Mouse (Mus musculus): ENCODE measurements around the gene Bbip1. TPM values are rescaled to one million over a fixed set of nuclear protein-coding genes. Genes with fewer than 3 reads are reported as not detected.

The Bbip1 gene
- polyA plus RNA-seq, 1 experiment, result 1.6 TPM

- Histone ChIP-seq H3K4me3 (ENCODE audit: low read depth, low read length) (no peak overlapping the region), H3K27ac (ENCODE audit: insufficient read depth, low read depth, low read length) (peak overlapping the region; percentile 93), H3K4me1 (ENCODE audit: control insufficient read depth, insufficient read depth, insufficient read length, low read length) (peaks cover 55% of the 10 kb centered on the region), H3K36me3 (ENCODE audit: control insufficient read depth, insufficient read depth, low read length) (no peaks in the 10 kb centered on the region), H3K27me3 (ENCODE audit: control insufficient read depth, insufficient read depth, low read length) (no peaks in the 10 kb centered on the region)
- TF ChIP-seq CTCF (IDR thresholded peaks at IDR 0.05; ENCODE audit: extremely low read depth, insufficient read length, insufficient replicate concordance, low read depth, low read length) (no peak), POLR2A (IDR thresholded peaks at IDR 0.05; ENCODE audit: low read depth, low read length) (no peak)
- 32% methylated on average over 2 of the region's 2 CpGs for WGBS
These were observed 52.9 kb downstream of the Bbip1 start for GRCm38 (mm10) chr19:53891569-53891968.

- no peak overlapping the region for H3K4me3 ChIP-seq (ENCODE audit: low read depth, low read length)
- TF ChIP-seq POLR2A (IDR thresholded peaks at IDR 0.05; ENCODE audit: low read depth, low read length) (no peak), CTCF (IDR thresholded peaks at IDR 0.05; ENCODE audit: extremely low read depth, insufficient read length, insufficient replicate concordance, low read depth, low read length) (no peak)
- peaks cover 51% of the 10 kb centered on the region for H3K4me1 ChIP-seq (ENCODE audit: control insufficient read depth, insufficient read depth, insufficient read length, low read length)
- no peaks in the 10 kb centered on the region for H3K36me3 ChIP-seq (ENCODE audit: control insufficient read depth, insufficient read depth, low read length)
- H3K27ac ChIP-seq (ENCODE audit: insufficient read depth, low read depth, low read length), result peak overlapping the region; percentile 93
- H3K27me3 ChIP-seq (ENCODE audit: control insufficient read depth, insufficient read depth, low read length), result no peaks in the 10 kb centered on the region
- 20% methylated on average over 5 of the region's 5 CpGs for WGBS
These were observed 53.6 kb downstream of the Bbip1 start for GRCm38 (mm10) chr19:53890781-53891251.

GRCm38 (mm10) chr19:53890274-53890673 is 54.2 kb downstream of the Bbip1 start:
- no peaks in the 10 kb centered on the region for H3K36me3 ChIP-seq (ENCODE audit: control insufficient read depth, insufficient read depth, low read length)
- H3K4me1 ChIP-seq (ENCODE audit: control insufficient read depth, insufficient read depth, insufficient read length, low read length), result peaks cover 50% of the 10 kb centered on the region
- peak overlapping the region; percentile 93 for H3K27ac ChIP-seq (ENCODE audit: insufficient read depth, low read depth, low read length)
- no peaks in the 10 kb centered on the region for H3K27me3 ChIP-seq (ENCODE audit: control insufficient read depth, insufficient read depth, low read length)
- 22% methylated on average over 5 of the region's 5 CpGs for WGBS
- no peak for TF ChIP-seq POLR2A (IDR thresholded peaks at IDR 0.05; ENCODE audit: low read depth, low read length)
- TF ChIP-seq CTCF (IDR thresholded peaks at IDR 0.05; ENCODE audit: extremely low read depth, insufficient read length, insufficient replicate concordance, low read depth, low read length), result no peak
- no peak overlapping the region for H3K4me3 ChIP-seq (ENCODE audit: low read depth, low read length)

GRCm38 (mm10) chr19:53889555-53889954 is 54.9 kb downstream of the Bbip1 start:
- TF ChIP-seq POLR2A (IDR thresholded peaks at IDR 0.05; ENCODE audit: low read depth, low read length) (no peak), CTCF (IDR thresholded peaks at IDR 0.05; ENCODE audit: extremely low read depth, insufficient read length, insufficient replicate concordance, low read depth, low read length) (no peak)
- peak overlapping the region; percentile 68 for H3K27ac ChIP-seq (ENCODE audit: insufficient read depth, low read depth, low read length)
- H3K27me3 ChIP-seq (ENCODE audit: control insufficient read depth, insufficient read depth, low read length), result no peaks in the 10 kb centered on the region
- H3K4me1 ChIP-seq (ENCODE audit: control insufficient read depth, insufficient read depth, insufficient read length, low read length), result peaks cover 44% of the 10 kb centered on the region
- no peaks in the 10 kb centered on the region for H3K36me3 ChIP-seq (ENCODE audit: control insufficient read depth, insufficient read depth, low read length)
- no peak overlapping the region for H3K4me3 ChIP-seq (ENCODE audit: low read depth, low read length)
- 22% methylated on average over 5 of the region's 5 CpGs for WGBS

- H3K4me3 ChIP-seq (ENCODE audit: low read depth, low read length), result no peak overlapping the region
- peaks cover 35% of the 10 kb centered on the region for H3K4me1 ChIP-seq (ENCODE audit: control insufficient read depth, insufficient read depth, insufficient read length, low read length)
- 70% methylated on average over 9 of the region's 9 CpGs for WGBS
- no peaks in the 10 kb centered on the region for H3K27me3 ChIP-seq (ENCODE audit: control insufficient read depth, insufficient read depth, low read length)
- no peak overlapping the region for H3K27ac ChIP-seq (ENCODE audit: insufficient read depth, low read depth, low read length)
- no peak for TF ChIP-seq POLR2A (IDR thresholded peaks at IDR 0.05; ENCODE audit: low read depth, low read length)
- TF ChIP-seq CTCF (IDR thresholded peaks at IDR 0.05; ENCODE audit: extremely low read depth, insufficient read length, insufficient replicate concordance, low read depth, low read length), result no peak
- H3K36me3 ChIP-seq (ENCODE audit: control insufficient read depth, insufficient read depth, low read length), result no peaks in the 10 kb centered on the region
These were observed 56.1 kb downstream of the Bbip1 start for GRCm38 (mm10) chr19:53888331-53888730.

GRCm38 (mm10) chr19:53887822-53888221 is 56.6 kb downstream of the Bbip1 start:
- no peak overlapping the region for H3K4me3 ChIP-seq (ENCODE audit: low read depth, low read length)
- no peaks in the 10 kb centered on the region for H3K27me3 ChIP-seq (ENCODE audit: control insufficient read depth, insufficient read depth, low read length)
- H3K36me3 ChIP-seq (ENCODE audit: control insufficient read depth, insufficient read depth, low read length), result no peaks in the 10 kb centered on the region
- peaks cover 31% of the 10 kb centered on the region for H3K4me1 ChIP-seq (ENCODE audit: control insufficient read depth, insufficient read depth, insufficient read length, low read length)
- WGBS, result 82% methylated on average over 3 of the region's 3 CpGs
- H3K27ac ChIP-seq (ENCODE audit: insufficient read depth, low read depth, low read length), result no peak overlapping the region
- no peak for TF ChIP-seq CTCF (IDR thresholded peaks at IDR 0.05; ENCODE audit: extremely low read depth, insufficient read length, insufficient replicate concordance, low read depth, low read length)
- no peak for TF ChIP-seq POLR2A (IDR thresholded peaks at IDR 0.05; ENCODE audit: low read depth, low read length)

GRCm38 (mm10) chr19:53886576-53887370 is 57.7 kb downstream of the Bbip1 start:
- TF ChIP-seq POLR2A (IDR thresholded peaks at IDR 0.05; ENCODE audit: low read depth, low read length) (no peak), CTCF (IDR thresholded peaks at IDR 0.05; ENCODE audit: extremely low read depth, insufficient read length, insufficient replicate concordance, low read depth, low read length) (no peak)
- Histone ChIP-seq H3K36me3 (ENCODE audit: control insufficient read depth, insufficient read depth, low read length) (no peaks in the 10 kb centered on the region), H3K4me3 (ENCODE audit: low read depth, low read length) (no peak overlapping the region), H3K27me3 (ENCODE audit: control insufficient read depth, insufficient read depth, low read length) (no peaks in the 10 kb centered on the region), H3K27ac (ENCODE audit: insufficient read depth, low read depth, low read length) (no peak overlapping the region), H3K4me1 (ENCODE audit: control insufficient read depth, insufficient read depth, insufficient read length, low read length) (peaks cover 24% of the 10 kb centered on the region)
- WGBS, result 59% methylated on average over 10 of the region's 10 CpGs
